Mouse (Mus musculus): ENCODE measurements around the gene Hapln4. TPM values are rescaled to one million over a fixed set of nuclear protein-coding genes. Genes with fewer than 3 reads are reported as not detected.
"Not testable (repeated sequence)": the region's sequence is repeated elsewhere in the genome, so short reads cannot be mapped to it uniquely, and the experiment has no call there.

Gene Hapln4
- total and polyA plus RNA-seq, 3 experiments: 0.07 to 0.30 (median 0.20) TPM

DNA sequence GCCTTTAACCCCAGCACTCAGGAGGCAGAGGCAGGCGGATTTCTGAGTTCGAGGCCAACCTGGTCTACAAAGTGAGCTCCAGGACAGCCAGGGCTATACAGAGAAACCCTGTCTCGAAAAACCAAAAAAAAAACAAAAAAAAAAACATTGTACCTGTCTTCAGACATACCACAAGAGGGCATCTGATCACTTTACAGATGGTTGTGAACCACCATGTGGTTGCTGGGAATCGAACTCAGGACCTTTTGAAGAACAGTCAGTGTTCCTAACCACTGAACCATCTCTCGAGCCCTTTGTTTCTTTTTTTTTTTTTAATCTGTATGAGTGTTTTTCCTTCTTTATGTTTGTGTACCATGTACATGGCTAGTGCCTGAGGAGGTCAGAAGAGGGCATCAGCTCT, 32.8 kb upstream of the Hapln4 start:
- H3K9ac ChIP-seq (ENCODE audit: insufficient read depth, low read depth); in situ Hi-C loops (cut with MboI; ENCODE audit: low pct_ligation_motif_present, low pct_unique_long_range_greater_than_20kb, low sequenced_read_pairs); H3K27ac ChIP-seq (ENCODE audit: insufficient read depth, low read depth); dilution Hi-C loops (cut with MboI; ENCODE audit: extremely low pct_ligation_motif_present, extremely low pct_unique_long_range_greater_than_20kb, low sequenced_read_pairs); H3K4me3 ChIP-seq (replicated peaks in 1 of 3; ENCODE audit: low read depth in 2 of 3, low read length in 2 of 3, poor library complexity in 1 of 3); H3K9me3 ChIP-seq (replicated peaks; ENCODE audit: low read length); H3K4me2 ChIP-seq (ENCODE audit: insufficient read depth, low read depth, poor library complexity, severe bottlenecking); DNase-seq (ENCODE audit: extremely low read depth); H3K27me3 ChIP-seq (replicated peaks): not testable (repeated sequence)
- Histone ChIP-seq H3K79me2 (replicated peaks; ENCODE audit: control insufficient read depth, extremely low read depth, insufficient read depth, poor library complexity, severe bottlenecking) (peaks cover 29% of the 10 kb centered on the region), H3K4me1 (ENCODE audit: control insufficient read depth in 1 of 2, insufficient read depth in 2 of 2) (peaks cover 0 to 14% of the 10 kb centered on the region in 2 experiments; a peak in 1 of 4 replicates), H3K36me3 (replicated peaks in 1 of 2; ENCODE audit: control insufficient read depth in 1 of 2, insufficient read depth in 1 of 2, low read length in 1 of 2) (peaks cover 49 to 74% of the 10 kb centered on the region in 2 experiments)
- TF ChIP-seq ZNF384 (IDR thresholded peaks at IDR 0.05; ENCODE audit: low read depth, low read length) (peak; percentile 36; the same call in 1 of the 2 replicates), CTCF (conservative IDR thresholded peaks at IDR 0.05 in 1 of 2, IDR thresholded peaks at IDR 0.05 in 1 of 2; ENCODE audit: low read depth in 2 of 2, low read length in 2 of 2) (peak in 1 of 2 experiments; percentile 17; a peak in 2 of 4 replicates)

DNA sequence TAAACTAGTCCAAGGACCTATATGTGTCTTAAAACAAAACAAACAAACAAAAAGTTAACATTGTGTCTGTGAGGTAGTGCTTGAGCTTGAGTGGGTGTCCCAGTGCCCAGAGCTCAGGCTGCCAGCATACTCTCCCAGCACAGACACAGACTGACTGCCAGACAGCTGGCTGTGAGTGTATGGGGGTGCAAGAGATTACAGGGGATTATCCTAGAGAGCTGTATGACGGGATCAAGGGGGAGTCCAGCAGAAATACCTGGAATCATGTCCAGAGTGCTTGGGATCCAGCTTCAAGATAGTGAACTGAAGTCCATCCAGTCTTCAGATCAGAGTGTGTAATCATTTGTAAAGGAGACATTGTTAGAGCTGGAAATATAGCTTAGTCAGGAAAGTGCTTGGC, 25.5 kb upstream of the Hapln4 start:
- Histone ChIP-seq H3K27ac (ENCODE audit: insufficient read depth, low read depth) (no peak overlapping the region), H3K27me3 (replicated peaks) (no peaks in the 10 kb centered on the region), H3K79me2 (replicated peaks; ENCODE audit: control insufficient read depth, extremely low read depth, insufficient read depth, poor library complexity, severe bottlenecking) (no peaks in the 10 kb centered on the region), H3K4me3 (replicated peaks in 1 of 3; ENCODE audit: low read depth in 2 of 3, low read length in 2 of 3, poor library complexity in 1 of 3) (no peak overlapping the region), H3K9ac (ENCODE audit: insufficient read depth, low read depth) (no peak overlapping the region), H3K4me2 (ENCODE audit: insufficient read depth, low read depth, poor library complexity, severe bottlenecking) (no peak overlapping the region), H3K4me1 (ENCODE audit: control insufficient read depth in 1 of 2, insufficient read depth in 2 of 2) (peaks cover 0 to 11% of the 10 kb centered on the region in 2 experiments; a peak in 1 of 4 replicates), H3K36me3 (replicated peaks in 1 of 2; ENCODE audit: control insufficient read depth in 1 of 2, insufficient read depth in 1 of 2, low read length in 1 of 2) (peaks cover 73 to 89% of the 10 kb centered on the region in 2 experiments), H3K9me3 (replicated peaks; ENCODE audit: low read length) (no peaks in the 10 kb centered on the region)
- in situ Hi-C loops (cut with MboI; ENCODE audit: low pct_ligation_motif_present, low pct_unique_long_range_greater_than_20kb, low sequenced_read_pairs) (no loop called here), dilution Hi-C loops (cut with MboI; ENCODE audit: extremely low pct_ligation_motif_present, extremely low pct_unique_long_range_greater_than_20kb, low sequenced_read_pairs) (no loop called here)
- no peak for DNase-seq (ENCODE audit: extremely low read depth)
- TF ChIP-seq SIN3A (IDR thresholded peaks at IDR 0.05; ENCODE audit: low read length) (no peak), CTCF (conservative IDR thresholded peaks at IDR 0.05 in 1 of 2, IDR thresholded peaks at IDR 0.05 in 1 of 2; ENCODE audit: low read depth in 2 of 2, low read length in 2 of 2) (no peak), ZMIZ1 (IDR thresholded peaks at IDR 0.05; ENCODE audit: low read depth, low read length) (no peak), ZC3H11A (IDR thresholded peaks at IDR 0.05; ENCODE audit: low read depth, low read length) (no peak), USF2 (conservative IDR thresholded peaks at IDR 0.05; ENCODE audit: low read depth, low read length) (no peak), BHLHE40 (IDR thresholded peaks at IDR 0.05; ENCODE audit: low read depth, low read length) (no peak), ETS1 (conservative IDR thresholded peaks at IDR 0.05; ENCODE audit: low read depth, low read length) (no peak), RCOR1 (conservative IDR thresholded peaks at IDR 0.05; ENCODE audit: low read depth, low read length) (no peak), CHD1 (IDR thresholded peaks at IDR 0.05; ENCODE audit: low read depth, low read length) (no peak), ZKSCAN1 (IDR thresholded peaks at IDR 0.05; ENCODE audit: borderline replicate concordance, low read depth, low read length) (no peak)

DNA sequence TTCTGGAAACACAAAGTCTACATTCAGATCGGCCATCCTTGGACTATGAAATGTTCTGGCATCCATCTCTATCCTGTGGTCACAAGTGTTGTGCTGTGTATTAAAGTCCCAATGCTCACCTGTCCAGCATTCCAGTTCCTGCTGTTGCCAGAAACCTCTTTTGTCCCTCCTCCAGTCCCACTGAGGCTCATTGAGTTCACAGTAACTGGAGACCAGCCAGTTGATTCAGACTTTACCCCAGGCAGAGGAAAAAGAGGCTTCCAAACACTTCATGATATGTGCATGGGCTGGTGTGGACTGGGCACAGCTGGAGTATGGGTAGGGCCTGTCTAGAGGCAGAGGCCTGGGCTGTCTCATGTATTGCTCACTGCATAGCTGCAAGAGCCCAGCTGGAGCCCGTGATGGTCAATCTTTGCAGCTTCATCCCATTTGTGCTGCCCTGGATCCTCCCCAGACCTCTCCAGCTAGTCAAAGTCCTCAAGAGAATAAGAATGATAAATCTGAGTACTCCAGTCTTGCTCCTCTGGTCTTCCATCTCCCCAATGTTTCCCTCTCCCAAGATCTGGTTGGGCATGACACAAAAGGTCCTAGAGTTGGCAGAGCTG, 11.3 kb upstream of the Hapln4 start:
- Histone ChIP-seq H3K27ac (ENCODE audit: insufficient read depth, low read depth) (no peak overlapping the region), H3K4me3 (replicated peaks in 1 of 3; ENCODE audit: low read depth in 2 of 3, low read length in 2 of 3, poor library complexity in 1 of 3) (no peak overlapping the region), H3K4me1 (ENCODE audit: control insufficient read depth in 1 of 2, insufficient read depth in 2 of 2) (no peaks in the 10 kb centered on the region), H3K4me2 (ENCODE audit: insufficient read depth, low read depth, poor library complexity, severe bottlenecking) (no peak overlapping the region), H3K79me2 (replicated peaks; ENCODE audit: control insufficient read depth, extremely low read depth, insufficient read depth, poor library complexity, severe bottlenecking) (no peaks in the 10 kb centered on the region), H3K9ac (ENCODE audit: insufficient read depth, low read depth) (no peak overlapping the region), H3K36me3 (replicated peaks in 1 of 2; ENCODE audit: control insufficient read depth in 1 of 2, insufficient read depth in 1 of 2, low read length in 1 of 2) (peaks cover 49 to 81% of the 10 kb centered on the region in 2 experiments), H3K9me3 (replicated peaks; ENCODE audit: low read length) (no peaks in the 10 kb centered on the region), H3K27me3 (replicated peaks) (no peaks in the 10 kb centered on the region)
- in situ Hi-C loops (cut with MboI; ENCODE audit: low pct_ligation_motif_present, low pct_unique_long_range_greater_than_20kb, low sequenced_read_pairs) (no loop called here), dilution Hi-C loops (cut with MboI; ENCODE audit: extremely low pct_ligation_motif_present, extremely low pct_unique_long_range_greater_than_20kb, low sequenced_read_pairs) (no loop called here)
- TF ChIP-seq BHLHE40 (IDR thresholded peaks at IDR 0.05; ENCODE audit: low read depth, low read length): no peak
- DNase-seq (ENCODE audit: extremely low read depth): no peak

All from CH12.LX (cell line).